Mouse (Mus musculus): ENCODE data around the gene Kcnn4. TPM values are rescaled to one million over a fixed set of nuclear protein-coding genes. Genes with fewer than 3 reads are reported as not detected.

Gene Kcnn4
- total and polyA plus RNA-seq, 3 experiments, result 188 to 256 TPM; not detected in 1

- Histone ChIP-seq H3K9ac (ENCODE audit: control insufficient read depth, low read depth, low read length, poor library complexity, severe bottlenecking) (no peak overlapping the region), H3K4me3 (ENCODE audit: control insufficient read depth in 1 of 2, insufficient read depth in 1 of 2, low read depth in 2 of 2, low read length in 2 of 2) (no peak overlapping the region), H3K9me3 (replicated peaks; ENCODE audit: insufficient read depth, low read length) (no peaks in the 10 kb centered on the region), H3K79me2 (ENCODE audit: control insufficient read depth, insufficient read depth, low read length, poor library complexity) (no peaks in the 10 kb centered on the region), H3K27ac (ENCODE audit: control insufficient read depth, low read depth, low read length) (no peak overlapping the region), H3K4me1 (ENCODE audit: control insufficient read depth in 1 of 2, insufficient read depth in 2 of 2, low read length in 2 of 2) (peaks cover 0 to 5% of the 10 kb centered on the region in 2 experiments; a peak in 3 of 4 replicates), H3K27me3 (ENCODE audit: control insufficient read depth in 1 of 2, insufficient read depth in 2 of 2, low read length in 2 of 2) (no peaks in the 10 kb centered on the region), H3K36me3 (ENCODE audit: control insufficient read depth in 1 of 2, insufficient read depth in 2 of 2, low read length in 2 of 2) (peaks cover 0 to 6% of the 10 kb centered on the region in 2 experiments; a peak in 2 of 4 replicates)
- TF ChIP-seq SMC3 (IDR thresholded peaks at IDR 0.05; ENCODE audit: low read depth, low read length), result no peak
- TF ChIP-seq MAZ (IDR thresholded peaks at IDR 0.05; ENCODE audit: low read depth, low read length), result no peak
- TF ChIP-seq NELFE (IDR thresholded peaks at IDR 0.05; ENCODE audit: low read depth, low read length), result no peak
- no peak for TF ChIP-seq MAFK (IDR thresholded peaks at IDR 0.05; ENCODE audit: borderline replicate concordance, low read depth, low read length)
- DNase-seq (ENCODE audit: low read depth, low spot score), result no peak
Observed at GRCm38 (mm10) chr7:24435305-24435704, 65.2 kb downstream of the Kcnn4 start.

Other genes with a start within 250 kb of the Kcnn4 start
- 4.2 and 6.2 TPM in 2 replicates for gene Zfp235, start 236.1 kb upstream of the Kcnn4 start, total RNA-seq (2012; rRNA removed)
- gene Zfp235, start 236.1 kb upstream of the Kcnn4 start, polyA plus RNA-seq (2012; ENCODE audit: insufficient read depth in 1 of 2, insufficient read length in 2 of 2, low read depth in 1 of 2, low replicate concordance in 2 of 2, missing spikeins in 1 of 2), result 1 to 10 TPM in 1 of 2 experiments, not detected in 1; 4.5 TPM
- not detected in 2 replicates for gene Zfp114, start 195.2 kb upstream of the Kcnn4 start, total RNA-seq (2012; rRNA removed)
- gene Zfp114, start 195.2 kb upstream of the Kcnn4 start, polyA plus RNA-seq (2012; ENCODE audit: insufficient read depth in 1 of 2, insufficient read length in 2 of 2, low read depth in 1 of 2, low replicate concordance in 2 of 2, missing spikeins in 1 of 2), result not detected
- gene Zfp111, start 158.8 kb upstream of the Kcnn4 start, total RNA-seq (2012; rRNA removed), result not detected in 2 replicates
- gene Zfp111, start 158.8 kb upstream of the Kcnn4 start, polyA plus RNA-seq (2012; ENCODE audit: insufficient read depth in 1 of 2, insufficient read length in 2 of 2, low read depth in 1 of 2, low replicate concordance in 2 of 2, missing spikeins in 1 of 2), result not detected
- not detected in 2 replicates for gene Zfp109, start 132.7 kb upstream of the Kcnn4 start, total RNA-seq (2012; rRNA removed)
- gene Zfp109, start 132.7 kb upstream of the Kcnn4 start, polyA plus RNA-seq (2012; ENCODE audit: insufficient read depth in 1 of 2, insufficient read length in 2 of 2, low read depth in 1 of 2, low replicate concordance in 2 of 2, missing spikeins in 1 of 2), result not detected
- gene Zfp108, start 115.5 kb upstream of the Kcnn4 start, total RNA-seq (2012; rRNA removed), result not detected in 2 replicates
- gene Zfp108, start 115.5 kb upstream of the Kcnn4 start, polyA plus RNA-seq (2012; ENCODE audit: insufficient read depth in 1 of 2, insufficient read length in 2 of 2, low read depth in 1 of 2, low replicate concordance in 2 of 2, missing spikeins in 1 of 2), result not detected
- gene Zfp93, start 99.8 kb upstream of the Kcnn4 start, total RNA-seq (2012; rRNA removed), result not detected in 2 replicates
- not detected for gene Zfp93, start 99.8 kb upstream of the Kcnn4 start, polyA plus RNA-seq (2012; ENCODE audit: insufficient read depth in 1 of 2, insufficient read length in 2 of 2, low read depth in 1 of 2, low replicate concordance in 2 of 2, missing spikeins in 1 of 2)
- gene Zfp61, start 69.0 kb upstream of the Kcnn4 start, total RNA-seq (2012; rRNA removed), result 9.2 and 9.9 TPM in 2 replicates
- gene Zfp61, start 69.0 kb upstream of the Kcnn4 start, polyA plus RNA-seq (2012; ENCODE audit: insufficient read depth in 1 of 2, insufficient read length in 2 of 2, low read depth in 1 of 2, low replicate concordance in 2 of 2, missing spikeins in 1 of 2), result 10 to 100 TPM in 1 of 2 experiments, not detected in 1; 15.3 TPM
- gene Zfp94, start 53.6 kb upstream of the Kcnn4 start, total RNA-seq (2012; rRNA removed), result 5.9 and 6.9 TPM in 2 replicates
- 1 to 10 TPM in 1 of 2 experiments, not detected in 1; 5.9 TPM for gene Zfp94, start 53.6 kb upstream of the Kcnn4 start, polyA plus RNA-seq (2012; ENCODE audit: insufficient read depth in 1 of 2, insufficient read length in 2 of 2, low read depth in 1 of 2, low replicate concordance in 2 of 2, missing spikeins in 1 of 2)
- gene Tescl, start 36.3 kb upstream of the Kcnn4 start, total RNA-seq (2012; rRNA removed), result not detected in 2 replicates
- not detected for gene Tescl, start 36.3 kb upstream of the Kcnn4 start, polyA plus RNA-seq (2012; ENCODE audit: insufficient read depth in 1 of 2, insufficient read length in 2 of 2, low read depth in 1 of 2, low replicate concordance in 2 of 2, missing spikeins in 1 of 2)
- gene Lypd5, start 21.1 kb upstream of the Kcnn4 start, total RNA-seq (2012; rRNA removed), result not detected in 2 replicates
- gene Lypd5, start 21.1 kb upstream of the Kcnn4 start, polyA plus RNA-seq (2012; ENCODE audit: insufficient read depth in 1 of 2, insufficient read length in 2 of 2, low read depth in 1 of 2, low replicate concordance in 2 of 2, missing spikeins in 1 of 2), result not detected
- 47.5 and 54.6 TPM in 2 replicates for gene Smg9, start 29.4 kb downstream of the Kcnn4 start, total RNA-seq (2012; rRNA removed)
- 10 to 100 TPM in 1 of 2 experiments, not detected in 1; 95.3 TPM for gene Smg9, start 29.4 kb downstream of the Kcnn4 start, polyA plus RNA-seq (2012; ENCODE audit: insufficient read depth in 1 of 2, insufficient read length in 2 of 2, low read depth in 1 of 2, low replicate concordance in 2 of 2, missing spikeins in 1 of 2)
- gene Irgc1, start 82.0 kb downstream of the Kcnn4 start, total RNA-seq (2012; rRNA removed), result not detected in 2 replicates
- not detected for gene Irgc1, start 82.0 kb downstream of the Kcnn4 start, polyA plus RNA-seq (2012; ENCODE audit: insufficient read depth in 1 of 2, insufficient read length in 2 of 2, low read depth in 1 of 2, low replicate concordance in 2 of 2, missing spikeins in 1 of 2)
- gene Plaur, start 92.2 kb downstream of the Kcnn4 start, total RNA-seq (2012; rRNA removed), result 8.0 and 9.7 TPM in 2 replicates
- 1 to 10 TPM in 1 of 2 experiments, not detected in 1; 8.6 TPM for gene Plaur, start 92.2 kb downstream of the Kcnn4 start, polyA plus RNA-seq (2012; ENCODE audit: insufficient read depth in 1 of 2, insufficient read length in 2 of 2, low read depth in 1 of 2, low replicate concordance in 2 of 2, missing spikeins in 1 of 2)
- 0.12 and 0.16 TPM in 2 replicates for gene Cadm4, start 111.8 kb downstream of the Kcnn4 start, total RNA-seq (2012; rRNA removed)
- under 1 TPM in 1 of 2 experiments, not detected in 1; 0.38 TPM for gene Cadm4, start 111.8 kb downstream of the Kcnn4 start, polyA plus RNA-seq (2012; ENCODE audit: insufficient read depth in 1 of 2, insufficient read length in 2 of 2, low read depth in 1 of 2, low replicate concordance in 2 of 2, missing spikeins in 1 of 2)
- gene Zfp428, start 136.7 kb downstream of the Kcnn4 start, total RNA-seq (2012; rRNA removed), result 10.3 and 12.4 TPM in 2 replicates
- gene Zfp428, start 136.7 kb downstream of the Kcnn4 start, polyA plus RNA-seq (2012; ENCODE audit: insufficient read depth in 1 of 2, insufficient read length in 2 of 2, low read depth in 1 of 2, low replicate concordance in 2 of 2, missing spikeins in 1 of 2), result 10 to 100 TPM in 1 of 2 experiments, not detected in 1; 16.4 TPM
- not detected in 2 replicates for gene AC161166.1, start 142.2 kb downstream of the Kcnn4 start, total RNA-seq (2012; rRNA removed)
- under 1 TPM in 1 of 2 experiments, not detected in 1; 0.13 TPM for gene AC161166.1, start 142.2 kb downstream of the Kcnn4 start, polyA plus RNA-seq (2012; ENCODE audit: insufficient read depth in 1 of 2, insufficient read length in 2 of 2, low read depth in 1 of 2, low replicate concordance in 2 of 2, missing spikeins in 1 of 2)
- 3.6 and 4.7 TPM in 2 replicates for gene Irgq, start 160.4 kb downstream of the Kcnn4 start, total RNA-seq (2012; rRNA removed)
- gene Irgq, start 160.4 kb downstream of the Kcnn4 start, polyA plus RNA-seq (2012; ENCODE audit: insufficient read depth in 1 of 2, insufficient read length in 2 of 2, low read depth in 1 of 2, low replicate concordance in 2 of 2, missing spikeins in 1 of 2), result 1 to 10 TPM in 1 of 2 experiments, not detected in 1; 5.8 TPM
- gene Pinlyp, start 175.9 kb downstream of the Kcnn4 start, total RNA-seq (2012; rRNA removed), result not detected in 2 replicates
- not detected for gene Pinlyp, start 175.9 kb downstream of the Kcnn4 start, polyA plus RNA-seq (2012; ENCODE audit: insufficient read depth in 1 of 2, insufficient read length in 2 of 2, low read depth in 1 of 2, low replicate concordance in 2 of 2, missing spikeins in 1 of 2)
- 84.4 and 97.4 TPM in 2 replicates for gene Xrcc1, start 176.0 kb downstream of the Kcnn4 start, total RNA-seq (2012; rRNA removed)
- gene Xrcc1, start 176.0 kb downstream of the Kcnn4 start, polyA plus RNA-seq (2012; ENCODE audit: insufficient read depth in 1 of 2, insufficient read length in 2 of 2, low read depth in 1 of 2, low replicate concordance in 2 of 2, missing spikeins in 1 of 2), result 100 to 1,000 TPM; 101 to 574 TPM
- gene Ethe1, start 217.3 kb downstream of the Kcnn4 start, total RNA-seq (2012; rRNA removed), result 17.8 and 21.0 TPM in 2 replicates
- 10 to 100 TPM in 1 of 2 experiments, not detected in 1; 33.3 TPM for gene Ethe1, start 217.3 kb downstream of the Kcnn4 start, polyA plus RNA-seq (2012; ENCODE audit: insufficient read depth in 1 of 2, insufficient read length in 2 of 2, low read depth in 1 of 2, low replicate concordance in 2 of 2, missing spikeins in 1 of 2)
- 0.26 and 0.58 TPM in 2 replicates for gene Zfp575, start 217.4 kb downstream of the Kcnn4 start, total RNA-seq (2012; rRNA removed)
- under 1 TPM in 1 of 2 experiments, not detected in 1; 0.50 TPM for gene Zfp575, start 217.4 kb downstream of the Kcnn4 start, polyA plus RNA-seq (2012; ENCODE audit: insufficient read depth in 1 of 2, insufficient read length in 2 of 2, low read depth in 1 of 2, low replicate concordance in 2 of 2, missing spikeins in 1 of 2)
- 6.0 and 6.4 TPM in 2 replicates for gene Phldb3, start 240.5 kb downstream of the Kcnn4 start, total RNA-seq (2012; rRNA removed)
- gene Phldb3, start 240.5 kb downstream of the Kcnn4 start, polyA plus RNA-seq (2012; ENCODE audit: insufficient read depth in 1 of 2, insufficient read length in 2 of 2, low read depth in 1 of 2, low replicate concordance in 2 of 2, missing spikeins in 1 of 2), result 10 to 100 TPM in 1 of 2 experiments, not detected in 1; 10.8 TPM